Mouse (Mus musculus): ENCODE results near the gene Smoc2. TPM values are rescaled to one million over a fixed set of nuclear protein-coding genes. Genes with fewer than 3 reads are reported as not detected.

The Smoc2 gene
- total and polyA plus RNA-seq, 3 experiments: not detected

DNA sequence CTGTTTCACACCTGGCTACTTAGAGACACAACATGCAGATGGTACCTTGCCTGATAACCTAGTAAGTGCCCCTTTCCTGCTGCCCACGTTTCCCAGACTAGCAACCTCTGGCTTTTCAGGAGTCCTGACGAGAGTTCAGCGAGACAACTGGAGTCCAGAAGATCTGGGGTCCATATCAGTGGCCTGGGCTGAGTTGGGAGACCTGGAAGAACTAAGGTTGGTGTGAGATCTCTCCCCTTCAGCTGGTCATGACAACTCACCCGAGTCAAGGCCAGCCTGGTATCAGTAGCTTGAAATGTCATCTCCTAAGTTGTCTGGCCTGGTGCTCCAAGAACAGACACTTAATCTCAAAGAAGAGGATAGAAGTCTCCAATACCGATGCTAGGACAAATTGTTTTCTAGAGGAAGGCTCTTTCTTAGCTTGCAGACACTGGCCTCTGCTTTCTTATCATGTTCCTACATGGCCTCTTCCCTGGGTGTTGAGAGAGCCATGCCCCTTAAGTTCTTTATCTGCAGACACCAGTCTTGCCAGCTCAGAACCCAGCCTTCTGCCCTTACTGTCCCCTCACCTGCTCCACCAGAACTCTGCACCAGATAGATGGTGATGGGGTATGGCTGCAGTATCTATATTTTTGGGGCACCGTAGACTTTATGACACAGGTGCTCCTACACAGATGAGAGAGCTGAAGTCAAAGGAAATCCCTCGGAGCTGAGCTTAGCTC, 21.3 kb upstream of the Smoc2 start:
- Histone ChIP-seq H3K27me3 (ENCODE audit: control insufficient read depth in 1 of 2, insufficient read depth in 2 of 2, low read length in 2 of 2) (no peaks in the 10 kb centered on the region), H3K4me1 (ENCODE audit: control insufficient read depth in 1 of 2, insufficient read depth in 2 of 2, low read length in 2 of 2) (no peaks in the 10 kb centered on the region), H3K36me3 (ENCODE audit: control insufficient read depth in 1 of 2, insufficient read depth in 2 of 2, low read length in 2 of 2) (no peaks in the 10 kb centered on the region), H3K79me2 (ENCODE audit: control insufficient read depth, insufficient read depth, low read length, poor library complexity) (no peaks in the 10 kb centered on the region), H3K4me3 (ENCODE audit: control insufficient read depth in 1 of 2, insufficient read depth in 1 of 2, low read depth in 2 of 2, low read length in 2 of 2) (no peak overlapping the region), H3K9ac (ENCODE audit: control insufficient read depth, low read depth, low read length, poor library complexity, severe bottlenecking) (no peak overlapping the region), H3K27ac (ENCODE audit: control insufficient read depth, low read depth, low read length) (no peak overlapping the region), H3K9me3 (replicated peaks; ENCODE audit: insufficient read depth, low read length) (no peaks in the 10 kb centered on the region)
- no peak for DNase-seq (ENCODE audit: low read depth, low spot score)
- no peak for TF ChIP-seq KAT2A (conservative IDR thresholded peaks at IDR 0.05; ENCODE audit: low read depth, low read length)
- TF ChIP-seq USF1 (IDR thresholded peaks at IDR 0.05; ENCODE audit: low read depth, low read length): no peak
- TF ChIP-seq MXI1 (IDR thresholded peaks at IDR 0.05; ENCODE audit: low read depth, low read length): no peak
- no peak for TF ChIP-seq TCF12 (IDR thresholded peaks at IDR 0.05; ENCODE audit: low read depth, low read length)
- TF ChIP-seq ZNF384 (IDR thresholded peaks at IDR 0.05; ENCODE audit: low read depth, low read length): no peak
- no peak for TF ChIP-seq SMC3 (IDR thresholded peaks at IDR 0.05; ENCODE audit: low read depth, low read length)
- no peak for TF ChIP-seq RAD21 (IDR thresholded peaks at IDR 0.05; ENCODE audit: low read depth, low read length)
- no peak for TF ChIP-seq ZMIZ1 (IDR thresholded peaks at IDR 0.05; ENCODE audit: low read depth, low read length)
- no peak for TF ChIP-seq GABPA (IDR thresholded peaks at IDR 0.05; ENCODE audit: low read depth, low read length)
- no peak for TF ChIP-seq RCOR1 (IDR thresholded peaks at IDR 0.05; ENCODE audit: low read depth, low read length)
- no peak for TF ChIP-seq CTCF (IDR thresholded peaks at IDR 0.05 in 2 of 3, conservative IDR thresholded peaks at IDR 0.05 in 1 of 3; ENCODE audit: control insufficient read depth in 1 of 3, insufficient read depth in 1 of 3, low read depth in 2 of 3, low read length in 3 of 3, poor library complexity in 1 of 3, severe bottlenecking in 1 of 3)
- no peak for TF ChIP-seq MYB (IDR thresholded peaks at IDR 0.05; ENCODE audit: low read depth, low read length)

DNA sequence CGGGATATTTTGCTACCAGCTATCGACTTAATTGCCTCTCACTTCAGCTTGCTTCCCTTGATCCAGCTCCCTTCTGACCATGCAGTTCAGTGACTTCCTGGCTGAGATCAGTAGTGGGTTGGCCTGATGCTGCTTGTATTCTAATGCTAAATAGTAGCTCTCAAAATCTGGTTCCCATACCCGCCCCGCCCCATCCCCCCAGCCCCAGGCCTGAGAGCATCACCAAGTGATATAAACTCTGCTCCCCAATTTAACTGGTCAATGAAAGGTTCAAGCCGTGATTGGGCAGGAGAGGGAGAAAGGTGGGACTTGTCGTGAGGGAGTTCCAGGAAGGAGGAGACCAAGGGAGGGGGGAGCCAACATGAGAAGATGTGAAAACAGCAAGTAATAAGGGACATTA, 20.4 kb upstream of the Smoc2 start:
- Histone ChIP-seq H3K4me3 (ENCODE audit: control insufficient read depth in 1 of 2, insufficient read depth in 1 of 2, low read depth in 2 of 2, low read length in 2 of 2) (no peak overlapping the region), H3K79me2 (ENCODE audit: control insufficient read depth, insufficient read depth, low read length, poor library complexity) (no peaks in the 10 kb centered on the region), H3K4me1 (ENCODE audit: control insufficient read depth in 1 of 2, insufficient read depth in 2 of 2, low read length in 2 of 2) (no peaks in the 10 kb centered on the region), H3K36me3 (ENCODE audit: control insufficient read depth in 1 of 2, insufficient read depth in 2 of 2, low read length in 2 of 2) (no peaks in the 10 kb centered on the region), H3K9ac (ENCODE audit: control insufficient read depth, low read depth, low read length, poor library complexity, severe bottlenecking) (no peak overlapping the region), H3K27me3 (ENCODE audit: control insufficient read depth in 1 of 2, insufficient read depth in 2 of 2, low read length in 2 of 2) (no peaks in the 10 kb centered on the region), H3K27ac (ENCODE audit: control insufficient read depth, low read depth, low read length) (no peak overlapping the region), H3K9me3 (replicated peaks; ENCODE audit: insufficient read depth, low read length) (no peaks in the 10 kb centered on the region)
- TF ChIP-seq MXI1 (IDR thresholded peaks at IDR 0.05; ENCODE audit: low read depth, low read length): no peak
- no peak for TF ChIP-seq NELFE (IDR thresholded peaks at IDR 0.05; ENCODE audit: low read depth, low read length)
- no peak for TF ChIP-seq HCFC1 (IDR thresholded peaks at IDR 0.05; ENCODE audit: low read depth, low read length)
- TF ChIP-seq BHLHE40 (IDR thresholded peaks at IDR 0.05; ENCODE audit: borderline replicate concordance, low read depth, low read length): no peak
- no peak for TF ChIP-seq USF2 (IDR thresholded peaks at IDR 0.05; ENCODE audit: borderline replicate concordance in 1 of 2, insufficient read depth in 1 of 2, low read depth in 1 of 2, low read length in 2 of 2)
- TF ChIP-seq MAX (IDR thresholded peaks at IDR 0.05; ENCODE audit: low read length): no peak
- no peak for TF ChIP-seq UBTF (IDR thresholded peaks at IDR 0.05; ENCODE audit: borderline replicate concordance, insufficient read depth, low read depth, low read length)
- TF ChIP-seq MAZ (IDR thresholded peaks at IDR 0.05; ENCODE audit: low read depth, low read length): no peak
- no peak for TF ChIP-seq ZC3H11A (IDR thresholded peaks at IDR 0.05; ENCODE audit: low read depth, low read length)
- TF ChIP-seq POLR2A (IDR thresholded peaks at IDR 0.05; ENCODE audit: control insufficient read depth in 1 of 2, insufficient read depth in 1 of 2, low read depth in 1 of 2, low read length in 2 of 2, poor library complexity in 1 of 2): no peak
- TF ChIP-seq NRF1 (IDR thresholded peaks at IDR 0.05; ENCODE audit: insufficient read depth, low read depth, low read length, poor library complexity, severe bottlenecking): no peak
- no peak for TF ChIP-seq MYC (IDR thresholded peaks at IDR 0.05; ENCODE audit: low read depth, low read length)
- TF ChIP-seq POLR2AphosphoS2 (IDR thresholded peaks at IDR 0.05; ENCODE audit: low read length): no peak
- no peak for TF ChIP-seq ZMIZ1 (IDR thresholded peaks at IDR 0.05; ENCODE audit: low read depth, low read length)
- TF ChIP-seq MYB (IDR thresholded peaks at IDR 0.05; ENCODE audit: low read depth, low read length): no peak
- TF ChIP-seq SMC3 (IDR thresholded peaks at IDR 0.05; ENCODE audit: low read depth, low read length): no peak
- no peak for DNase-seq (ENCODE audit: low read depth, low spot score)

All from MEL (cell line).